Mouse (Mus musculus) megakaryocyte, embryonic 14.5 days (primary cell): Measurements from ENCODE around the gene Cd247.

ENCODE experiments used
- FLI1 ChIP-seq: IDR thresholded peaks from 2 replicates; pipeline ENCODE4 v1.6.1; 2012; ENCODE audit warnings: low read length, inconsistent platforms, mixed read lengths
- GATA1 ChIP-seq: IDR thresholded peaks from 3 replicates; pipeline ENCODE4 v1.6.1; 2012; ENCODE audit warnings: mixed read lengths, low read length, inconsistent platforms, borderline replicate concordance

DNA sequence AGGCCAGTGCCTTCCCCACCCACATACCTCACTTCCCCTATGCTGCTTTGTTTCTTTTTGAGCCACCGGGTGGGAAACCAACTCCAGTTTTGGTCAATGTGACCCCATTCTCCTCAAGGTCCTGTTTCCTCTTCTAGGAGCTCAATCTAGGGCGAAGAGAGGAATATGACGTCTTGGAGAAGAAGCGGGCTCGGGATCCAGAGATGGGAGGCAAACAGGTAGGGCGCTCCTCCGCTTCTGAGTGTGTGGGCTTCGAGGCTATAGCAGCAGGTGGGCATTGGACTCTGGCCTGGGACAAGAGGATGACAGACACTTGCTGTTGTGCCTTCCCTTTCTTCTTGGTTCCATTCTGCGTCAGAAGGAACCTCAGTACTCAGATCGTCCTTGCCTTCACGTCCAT lies 68.8 kb downstream of the Cd247 start:
- TF ChIP-seq FLI1 (no peak), GATA1 (no peak)
